Mouse (Mus musculus): ENCODE results near the gene Lrp8. TPM values are rescaled to one million over a fixed set of nuclear protein-coding genes. Genes with fewer than 3 reads are reported as not detected.

Lrp8 gene
- total and polyA plus RNA-seq, 2 experiments from 2014 or later = 38.3 to 90.2 TPM

DNA sequence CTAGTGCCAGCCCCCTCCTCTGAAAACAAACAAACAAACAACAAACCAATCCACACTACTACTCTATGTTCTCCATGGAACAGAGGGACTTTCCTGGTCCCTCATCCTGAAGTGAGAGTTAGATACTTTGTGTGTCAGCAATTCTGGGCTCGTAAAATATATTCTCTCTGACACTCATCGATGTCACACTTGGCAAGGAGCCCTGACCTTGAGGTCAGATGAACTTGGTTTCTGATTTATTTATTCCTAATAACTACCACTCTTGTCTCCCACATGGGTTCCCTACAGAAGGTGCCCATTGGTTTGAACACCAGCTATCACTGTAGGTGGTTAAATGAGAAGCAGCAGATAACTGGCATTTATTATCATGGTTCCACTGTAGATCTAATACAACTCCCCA is 118.3 kb downstream of the Lrp8 start:
- ATAC-seq = no peak
- Histone ChIP-seq H3K27ac (ENCODE audit: low read depth, low read length) (no peak overlapping the region), H3K27me3 (ENCODE audit: insufficient read depth, low read length) (no peaks in the 10 kb centered on the region), H3K4me2 (ENCODE audit: low read depth) (no peak overlapping the region), H3K36me3 (ENCODE audit: insufficient read depth) (no peaks in the 10 kb centered on the region), H3K4me1 (ENCODE audit: insufficient read depth) (no peaks in the 10 kb centered on the region), H3K9me3 (ENCODE audit: low read length) (no peaks in the 10 kb centered on the region), H3K9ac (no peak overlapping the region), H3K4me3 (ENCODE audit: low read depth, low read length) (no peak overlapping the region)
- TF ChIP-seq CTCF (IDR thresholded peaks at IDR 0.05; ENCODE audit: low read depth) = no peak
- no peak for DNase-seq
- 88% methylated on average over 2 of the region's 2 CpGs for WGBS

DNA sequence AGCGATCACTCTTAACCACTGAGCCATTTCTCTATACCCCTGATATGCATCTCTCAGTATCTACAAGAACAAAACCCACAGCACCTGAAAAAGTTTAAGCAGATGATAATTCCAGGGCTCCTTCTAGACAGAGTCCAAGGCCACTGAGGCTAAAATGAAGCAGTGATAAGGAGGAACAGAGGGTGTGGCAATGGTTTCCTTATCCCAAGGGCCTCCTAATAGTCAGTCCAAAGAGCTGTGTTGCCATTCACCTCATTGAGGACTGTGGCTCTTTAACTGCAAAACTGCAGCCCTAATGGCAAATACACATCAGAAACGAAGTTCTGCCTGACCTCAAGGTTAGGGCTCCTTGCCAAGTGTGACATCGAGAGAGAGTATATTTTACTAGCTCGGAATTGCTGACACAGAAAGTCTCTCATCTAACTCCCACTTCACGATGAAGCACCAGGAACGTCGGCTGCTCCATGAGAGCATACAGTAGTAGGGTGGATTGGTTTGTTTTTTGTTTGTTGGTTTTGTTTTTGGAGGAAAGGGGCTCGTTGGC is 119.2 kb downstream of the Lrp8 start:
- H3K27me3 ChIP-seq (ENCODE audit: insufficient read depth, low read length) = no peaks in the 10 kb centered on the region
- no peak overlapping the region for H3K4me2 ChIP-seq (ENCODE audit: low read depth)
- no peaks in the 10 kb centered on the region for H3K36me3 ChIP-seq (ENCODE audit: insufficient read depth)
- TF ChIP-seq CTCF (IDR thresholded peaks at IDR 0.05; ENCODE audit: low read depth) = no peak
- no peaks in the 10 kb centered on the region for H3K9me3 ChIP-seq (ENCODE audit: low read length)
- H3K4me1 ChIP-seq (ENCODE audit: insufficient read depth) = no peaks in the 10 kb centered on the region
- H3K4me3 ChIP-seq (ENCODE audit: low read depth, low read length) = no peak overlapping the region
- H3K9ac ChIP-seq = no peak overlapping the region
- H3K27ac ChIP-seq (ENCODE audit: low read depth, low read length) = no peak overlapping the region
- DNase-seq (no peak), ATAC-seq (no peak)
- WGBS = 76% methylated on average over 8 of the region's 8 CpGs

DNA sequence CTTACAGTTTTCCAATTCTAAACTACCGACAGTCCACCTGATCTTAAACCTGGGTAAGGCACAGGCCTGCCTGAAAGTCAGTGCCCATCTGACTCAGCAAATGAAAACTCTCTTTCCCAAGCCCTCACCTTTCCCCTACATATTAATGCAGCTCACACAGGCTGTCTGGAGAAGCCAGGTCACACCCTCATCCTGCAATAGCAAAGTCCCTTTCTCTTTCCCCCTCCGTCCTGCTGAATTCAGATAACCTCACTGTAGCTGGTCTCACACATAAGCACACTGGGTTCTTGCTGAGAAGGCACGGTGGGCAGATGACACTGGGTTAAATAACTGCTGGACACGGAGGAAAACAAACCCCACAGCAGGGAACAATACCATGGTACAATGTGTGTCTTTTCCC is 119.9 kb downstream of the Lrp8 start:
- no peak for TF ChIP-seq CTCF (IDR thresholded peaks at IDR 0.05; ENCODE audit: low read depth)
- H3K4me2 ChIP-seq (ENCODE audit: low read depth) = no peak overlapping the region
- no peaks in the 10 kb centered on the region for H3K9me3 ChIP-seq (ENCODE audit: low read length)
- no peak overlapping the region for H3K27ac ChIP-seq (ENCODE audit: low read depth, low read length)
- 60% methylated on average over 4 of the region's 4 CpGs for WGBS
- ATAC-seq (no peak), DNase-seq (no peak)
- H3K36me3 ChIP-seq (ENCODE audit: insufficient read depth) = no peaks in the 10 kb centered on the region
- H3K4me3 ChIP-seq (ENCODE audit: low read depth, low read length) = no peak overlapping the region
- H3K9ac ChIP-seq = no peak overlapping the region
- H3K4me1 ChIP-seq (ENCODE audit: insufficient read depth) = no peaks in the 10 kb centered on the region
- H3K27me3 ChIP-seq (ENCODE audit: insufficient read depth, low read length) = no peaks in the 10 kb centered on the region

DNA sequence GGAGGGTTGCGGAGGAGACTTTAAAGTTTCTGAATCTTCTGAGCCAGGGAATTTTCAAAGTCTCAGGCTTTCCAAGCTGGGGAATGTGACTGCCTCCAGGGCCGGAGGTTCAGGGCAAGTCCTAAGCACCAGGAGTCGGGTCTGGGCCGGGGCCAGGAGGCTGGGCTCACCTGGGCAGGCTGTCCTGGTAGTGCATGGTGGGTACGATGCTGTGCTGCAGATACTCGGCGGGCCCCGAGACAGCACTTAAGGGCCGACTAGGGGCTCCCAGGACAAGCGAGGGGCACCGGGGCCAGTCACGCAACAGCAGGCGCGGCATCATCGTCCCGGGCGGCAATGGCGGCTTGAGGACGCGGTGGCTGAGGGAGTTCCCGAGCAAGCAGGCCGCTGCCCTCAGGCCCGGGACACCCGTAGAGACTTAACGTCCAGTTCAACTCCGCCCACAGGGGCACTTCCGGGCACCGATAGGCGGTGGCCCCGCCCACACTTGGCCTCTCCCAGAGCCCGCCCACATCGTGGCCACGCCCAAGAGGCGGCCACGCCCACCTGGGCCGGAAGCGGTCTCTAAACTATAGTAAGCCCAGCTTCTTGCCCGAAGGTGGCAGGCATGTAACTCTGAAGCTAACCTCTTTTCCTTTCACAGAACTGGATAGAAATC is 121.2 kb downstream of the Lrp8 start, which contains the start of gene Cpt2:
TSS of gene Cpt2 (minus strand) at position 466 of the 658 bp plus-strand sequence.
- Histone ChIP-seq H3K27me3 (ENCODE audit: insufficient read depth, low read length) (no peaks in the 10 kb centered on the region), H3K9ac (peak within 1 kb of the TSS; percentile 73), H3K4me2 (ENCODE audit: low read depth) (peak within 1 kb of the TSS; percentile 89), H3K9me3 (ENCODE audit: low read length) (no peaks in the 10 kb centered on the region), H3K36me3 (ENCODE audit: insufficient read depth) (no peaks in the 10 kb centered on the region), H3K4me3 (ENCODE audit: low read depth, low read length) (peak within 1 kb of the TSS; percentile 64), H3K27ac (ENCODE audit: low read depth, low read length) (peak within 1 kb of the TSS; percentile 62; the same call in 1 of the 2 replicates), H3K4me1 (ENCODE audit: insufficient read depth) (no peaks in the 10 kb centered on the region)
- ATAC-seq (peak; percentile 95), DNase-seq (peak; percentile 87)
- TF ChIP-seq CTCF (IDR thresholded peaks at IDR 0.05; ENCODE audit: low read depth) = peak; percentile 29
- 2% methylated on average over 38 of the region's 38 CpGs for WGBS

DNA sequence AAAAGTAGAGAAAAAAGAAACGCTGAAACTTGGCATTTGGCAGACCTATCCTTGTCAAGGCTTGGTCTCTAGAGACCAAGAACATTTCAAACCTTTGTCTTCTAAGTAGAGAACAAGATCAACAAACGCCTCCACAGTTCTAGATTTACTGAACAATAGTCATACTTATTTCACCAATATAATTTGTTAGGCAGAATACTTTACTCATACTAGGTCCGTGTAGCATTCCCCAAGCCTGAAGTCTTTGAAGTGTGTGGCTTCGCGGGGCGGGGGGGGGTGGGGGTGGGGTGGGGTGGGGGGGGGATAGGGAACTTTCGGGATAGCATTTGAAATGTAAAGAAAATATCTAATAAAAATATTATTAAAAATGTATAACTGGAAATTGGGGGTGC is 121.7 kb downstream of the Lrp8 start:
- 42% methylated on average over 7 of the region's 7 CpGs for WGBS
- DNase-seq (no peak), ATAC-seq (no peak; the same call in 1 of the 2 replicates)
- peak overlapping the region; percentile 89 for H3K4me2 ChIP-seq (ENCODE audit: low read depth)
- H3K9ac ChIP-seq = 0 out of 2 replicates have a peak overlapping the region, but pooled peaks have one; percentile 73
- H3K9me3 ChIP-seq (ENCODE audit: low read length) = no peaks in the 10 kb centered on the region
- H3K4me3 ChIP-seq (ENCODE audit: low read depth, low read length) = peak overlapping the region; percentile 64
- no peak; the same call in 1 of the 2 replicates for TF ChIP-seq CTCF (IDR thresholded peaks at IDR 0.05; ENCODE audit: low read depth)
- no peaks in the 10 kb centered on the region for H3K27me3 ChIP-seq (ENCODE audit: insufficient read depth, low read length)
- no peaks in the 10 kb centered on the region for H3K4me1 ChIP-seq (ENCODE audit: insufficient read depth)
- no peak overlapping the region for H3K27ac ChIP-seq (ENCODE audit: low read depth, low read length)
- H3K36me3 ChIP-seq (ENCODE audit: insufficient read depth) = no peaks in the 10 kb centered on the region

Other genes starting within 250 kb of the Lrp8 start
- gene Dmrtb1, start 118.0 kb upstream of the Lrp8 start, total RNA-seq (2014; rRNA removed) = 9.6 and 14.0 TPM in 2 replicates
- gene Dmrtb1, start 118.0 kb upstream of the Lrp8 start, polyA plus RNA-seq (2015; fragmentation: Nextera tagmentation; extraction: Ambion mirVana) = 13.6 and 21.7 TPM in 2 replicates
- 49.8 and 64.5 TPM in 2 replicates for gene Magoh, start 77.5 kb downstream of the Lrp8 start, total RNA-seq (2014; rRNA removed)
- 138 and 180 TPM in 2 replicates for gene Magoh, start 77.5 kb downstream of the Lrp8 start, polyA plus RNA-seq (2015; fragmentation: Nextera tagmentation; extraction: Ambion mirVana)
- gene 0610037L13Rik, start 87.6 kb downstream of the Lrp8 start, total RNA-seq (2014; rRNA removed) = 63.7 and 75.6 TPM in 2 replicates
- gene 0610037L13Rik, start 87.6 kb downstream of the Lrp8 start, polyA plus RNA-seq (2015; fragmentation: Nextera tagmentation; extraction: Ambion mirVana) = 102 and 110 TPM in 2 replicates
- 5.5 and 9.5 TPM in 2 replicates for gene Cpt2, start 121.3 kb downstream of the Lrp8 start, total RNA-seq (2014; rRNA removed)
- 8.8 and 9.7 TPM in 2 replicates for gene Cpt2, start 121.3 kb downstream of the Lrp8 start, polyA plus RNA-seq (2015; fragmentation: Nextera tagmentation; extraction: Ambion mirVana)
- 0.15 TPM in 1 of 2 replicates, not detected in the other for gene Slc1a7, start 166.1 kb downstream of the Lrp8 start, total RNA-seq (2014; rRNA removed)
- 0.10 TPM in 1 of 2 replicates, not detected in the other for gene Slc1a7, start 166.1 kb downstream of the Lrp8 start, polyA plus RNA-seq (2015; fragmentation: Nextera tagmentation; extraction: Ambion mirVana)